ENCODE assay signal across 12 mouse cellular contexts in genomic region chr12:108472898-108473297, GRCm38 (mm10).
"Had no signal": no experiment of that assay in that cellular context is flagged by ENCODE, and none has a peak within 500 bp of the region (broad histone marks: within the 10 kb centered on the region; RNA-seq: fewer than 3 reads in every experiment).

No protein-coding gene starts in this region.

- H3K4me1 ChIP-seq: kidney, embryonic 15.5 days; limb, embryonic 13.5 days; midbrain, embryonic 12.5 days had no signal

- H3K27ac ChIP-seq: kidney, embryonic 15.5 days; limb, embryonic 13.5 days; liver, embryonic 14.5 days; midbrain, embryonic 12.5 days had no signal

- H3K9me3 ChIP-seq: kidney, embryonic 15.5 days; limb, embryonic 13.5 days; midbrain, embryonic 12.5 days had no signal

- H3K9ac ChIP-seq: kidney, embryonic 15.5 days; limb, embryonic 13.5 days; liver, embryonic 14.5 days; midbrain, embryonic 12.5 days had no signal

- H3K4me2 ChIP-seq: kidney, embryonic 15.5 days; limb, embryonic 13.5 days; midbrain, embryonic 12.5 days had no signal

- H3K4me3 ChIP-seq: kidney, embryonic 15.5 days; limb, embryonic 13.5 days; midbrain, embryonic 12.5 days had no signal

- DNase-seq: kidney, adult 18-20 months; kidney, postnatal 14 days; left cerebral cortex, postnatal 4 days; lung, adult 18-20 months; right cerebral cortex, adult 18-20 months; right cerebral cortex, postnatal 25 days had no signal

- H3K27me3 ChIP-seq: kidney, embryonic 15.5 days; limb, embryonic 13.5 days; midbrain, embryonic 12.5 days had no signal

- ATAC-seq: lung, postnatal 0 days; midbrain, embryonic 16.5 days had no signal
